Mouse (Mus musculus) MEL-GATA-1-ER (cell line): Measurements from ENCODE around the gene Filip1.

Source experiments
- DNase-seq: peaks from one replicate; pipeline ENCODE4 v3.0.0-alpha.2; 2012; ENCODE audit warnings: low read depth; ENCODE audit errors: extremely low read depth

Filip1 gene

GRCm38 (mm10) chr9:79983244-79983643 lies 29.4 kb downstream of the Filip1 start:
- no peak for DNase-seq

GRCm38 (mm10) chr9:79979274-79979673 lies 33.4 kb downstream of the Filip1 start:
- DNase-seq, result no peak

- DNase-seq, result no peak
Observed at GRCm38 (mm10) chr9:79978228-79979024, 34.2 kb downstream of the Filip1 start.

GRCm38 (mm10) chr9:79977549-79977971 lies 35.1 kb downstream of the Filip1 start:
- no peak for DNase-seq

GRCm38 (mm10) chr9:79976789-79977188 lies 35.9 kb downstream of the Filip1 start:
- no peak for DNase-seq

- DNase-seq, result no peak
Observed at GRCm38 (mm10) chr9:79975121-79975520, 37.5 kb downstream of the Filip1 start.

GRCm38 (mm10) chr9:79973582-79973981 lies 39.1 kb downstream of the Filip1 start:
- DNase-seq, result no peak

GRCm38 (mm10) chr9:79972705-79973104 lies 39.9 kb downstream of the Filip1 start:
- DNase-seq, result no peak

GRCm38 (mm10) chr9:79971619-79972018 lies 41.0 kb downstream of the Filip1 start:
- no peak for DNase-seq

- no peak for DNase-seq
Observed at GRCm38 (mm10) chr9:79970659-79971118, 42.0 kb downstream of the Filip1 start.

- no peak for DNase-seq
Observed at GRCm38 (mm10) chr9:79969544-79969943, 43.1 kb downstream of the Filip1 start.

GRCm38 (mm10) chr9:79966711-79967487 lies 45.8 kb downstream of the Filip1 start:
- DNase-seq, result no peak

- DNase-seq, result no peak
Observed at GRCm38 (mm10) chr9:79965600-79966392, 46.9 kb downstream of the Filip1 start.

- no peak for DNase-seq
Observed at GRCm38 (mm10) chr9:79965003-79965402, 47.6 kb downstream of the Filip1 start.

GRCm38 (mm10) chr9:79961630-79962285 lies 50.9 kb downstream of the Filip1 start:
- DNase-seq, result no peak

- no peak for DNase-seq
Observed at GRCm38 (mm10) chr9:79960453-79960852, 52.2 kb downstream of the Filip1 start.

- no peak for DNase-seq
Observed at GRCm38 (mm10) chr9:79958395-79958794, 54.3 kb downstream of the Filip1 start.

GRCm38 (mm10) chr9:79954944-79955343 lies 57.7 kb downstream of the Filip1 start:
- no peak for DNase-seq

- DNase-seq, result no peak
Observed at GRCm38 (mm10) chr9:79951984-79952383, 60.7 kb downstream of the Filip1 start.

- no peak for DNase-seq
Observed at GRCm38 (mm10) chr9:79951339-79951738, 61.3 kb downstream of the Filip1 start.

- DNase-seq, result no peak
Observed at GRCm38 (mm10) chr9:79950666-79951065, 62.0 kb downstream of the Filip1 start.
